Mouse (Mus musculus): Measurements from ENCODE around the gene Il12rb2.

Il12rb2 gene

GRCm38 (mm10) chr6:67292042-67292623 lies 83.9 kb downstream of the Il12rb2 start:
- no peak for DNase-seq (ENCODE audit: low read depth)

- no peak for DNase-seq (ENCODE audit: low read depth)
These were observed 93.1 kb downstream of the Il12rb2 start for GRCm38 (mm10) chr6:67282897-67283296.

DNA sequence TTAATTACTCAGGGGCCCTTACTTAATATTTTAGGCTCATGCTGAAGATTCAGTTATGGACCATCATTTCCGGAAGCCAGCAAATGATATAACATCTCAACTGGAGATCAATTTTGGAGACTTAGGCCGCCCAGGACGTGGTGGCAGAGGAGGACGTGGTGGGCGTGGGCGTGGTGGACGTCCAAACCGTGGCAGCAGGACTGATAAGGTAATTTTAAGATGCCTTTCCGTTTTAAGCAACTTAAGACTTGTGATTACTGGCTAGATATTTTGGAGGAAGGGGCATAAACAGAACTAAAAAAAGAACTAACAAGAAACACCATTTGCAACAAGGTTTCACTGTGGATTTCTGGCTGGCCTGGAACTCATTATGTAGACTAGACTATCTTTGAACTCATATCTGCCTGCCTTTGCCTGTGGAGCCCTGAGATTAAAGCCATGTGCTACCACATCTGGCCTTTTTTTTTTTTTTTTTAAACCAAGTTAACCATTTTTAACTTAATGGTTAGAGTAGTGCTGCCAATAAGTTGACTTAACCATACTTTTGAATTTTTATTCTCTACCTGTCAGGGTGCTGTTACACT lies 94.3 kb downstream of the Il12rb2 start:
- DNase-seq (ENCODE audit: low read depth), result no peak

- no peak for DNase-seq (ENCODE audit: low read depth)
These were observed 98.0 kb downstream of the Il12rb2 start for GRCm38 (mm10) chr6:67277944-67278343.

DNA sequence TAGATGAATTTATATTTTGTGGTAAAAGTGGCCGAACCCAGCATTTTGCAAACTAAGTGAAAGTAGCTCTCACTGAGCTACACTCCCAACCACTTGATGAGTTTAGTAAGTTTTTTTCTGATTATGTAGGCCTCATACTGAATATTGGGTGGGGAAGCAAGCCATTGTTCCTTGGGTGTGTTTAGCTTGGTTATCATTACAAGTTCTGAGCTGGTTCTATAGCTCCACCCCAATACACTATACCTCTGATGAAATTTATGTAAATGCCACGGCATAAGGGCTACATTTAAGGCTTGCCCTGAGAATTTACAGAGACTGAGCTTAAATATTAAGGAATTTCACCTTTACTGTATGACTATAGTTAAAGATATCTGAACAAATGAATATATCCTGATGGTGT lies 106.5 kb downstream of the Il12rb2 start:
- DNase-seq (ENCODE audit: low read depth), result no peak

GRCm38 (mm10) chr6:67268983-67269382 lies 107.0 kb downstream of the Il12rb2 start:
- DNase-seq (ENCODE audit: low read depth), result no peak

DNA sequence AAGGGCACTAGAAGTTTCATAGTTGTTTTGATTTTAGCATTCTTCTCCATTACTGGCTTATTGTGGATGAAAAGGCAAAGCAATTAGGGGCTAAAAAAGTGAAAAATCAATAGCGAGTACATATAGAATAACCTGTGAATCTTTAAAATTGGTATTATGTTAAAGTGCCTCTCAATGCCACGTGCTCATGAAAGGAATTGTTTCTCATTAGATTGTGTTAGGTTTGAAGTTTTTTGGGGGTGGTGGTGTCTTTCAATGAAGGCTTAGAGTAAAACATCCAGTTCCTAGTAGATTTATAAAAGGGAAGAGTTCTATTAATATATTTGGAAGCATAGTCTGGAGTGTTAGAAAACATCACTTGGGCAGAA lies 107.8 kb downstream of the Il12rb2 start:
- no peak for DNase-seq (ENCODE audit: low read depth)

DNA sequence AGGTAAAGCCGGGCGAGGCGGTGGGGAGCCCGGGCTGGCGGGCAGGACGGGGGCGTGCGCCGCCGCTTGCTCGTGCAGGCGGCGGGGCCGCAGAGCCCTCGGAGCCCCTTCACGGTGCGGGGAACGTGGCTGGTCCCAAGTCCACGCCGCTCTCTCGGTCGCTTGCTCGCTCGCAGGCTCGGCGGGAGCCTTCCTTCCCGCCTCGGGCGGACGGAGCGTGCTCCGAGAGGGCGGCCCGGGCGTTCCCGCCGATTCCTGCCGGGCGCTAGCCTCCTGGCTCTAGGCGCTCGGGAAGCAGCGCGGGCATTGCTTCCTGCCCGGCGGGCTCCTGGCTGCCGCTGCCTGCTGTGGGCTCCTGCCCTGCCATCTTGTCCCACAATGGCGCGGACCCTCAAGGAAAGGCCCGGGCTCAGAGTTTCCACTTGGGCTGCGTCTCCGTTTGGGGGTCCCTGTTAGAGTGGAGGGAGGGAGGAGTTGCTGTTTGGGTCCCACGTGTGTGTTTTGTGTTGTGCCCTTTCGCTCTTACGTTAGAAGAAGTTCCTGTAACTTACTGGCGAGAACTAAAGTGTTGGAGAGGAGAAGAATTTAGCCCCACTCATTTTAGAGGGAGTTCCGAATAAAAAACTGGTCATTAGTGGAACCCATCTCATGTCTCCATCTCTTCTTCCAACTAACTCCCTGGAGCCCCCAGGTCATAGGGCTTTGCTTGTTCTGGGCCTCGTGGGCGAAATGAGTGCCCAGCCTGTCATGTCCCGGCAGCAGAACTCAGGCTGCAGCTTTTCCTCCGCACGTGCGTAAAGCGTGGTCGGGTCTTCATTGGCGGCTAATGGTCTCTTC lies 108.4 kb downstream of the Il12rb2 start:
- DNase-seq (ENCODE audit: low read depth), result no peak

DNA sequence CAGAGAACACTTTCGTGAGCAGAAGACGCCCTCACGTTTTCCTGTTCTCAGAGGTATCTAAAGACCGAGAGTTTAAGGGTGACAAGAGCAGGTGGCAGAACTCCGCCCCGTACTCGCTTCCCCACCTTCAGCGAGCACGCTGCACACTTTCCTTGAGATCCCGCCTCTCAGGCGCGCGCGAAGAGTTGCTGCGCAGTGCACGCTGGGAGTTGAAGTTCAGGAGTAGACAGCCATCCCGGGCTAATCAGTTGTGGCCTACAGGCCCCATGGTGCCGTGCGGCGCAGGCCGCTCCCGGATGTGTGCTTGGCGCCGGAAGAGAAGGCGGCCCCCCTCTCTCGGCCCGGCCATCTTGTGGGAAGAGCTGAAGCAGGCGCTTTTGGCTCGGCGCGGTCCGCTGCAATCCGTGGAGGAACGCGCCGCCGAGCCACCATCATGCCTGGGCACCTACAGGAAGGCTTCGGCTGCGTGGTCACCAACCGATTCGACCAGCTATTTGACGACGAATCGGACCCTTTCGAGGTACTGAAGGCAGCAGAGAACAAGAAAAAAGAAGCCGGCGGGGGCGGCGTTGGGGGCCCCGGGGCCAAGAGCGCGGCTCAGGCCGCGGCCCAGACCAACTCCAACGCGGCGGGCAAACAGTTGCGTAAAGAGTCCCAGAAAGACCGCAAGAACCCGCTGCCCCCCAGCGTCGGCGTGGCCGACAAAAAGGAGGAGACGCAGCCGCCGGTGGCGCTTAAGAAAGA lies 109.2 kb downstream of the Il12rb2 start:
- DNase-seq (ENCODE audit: low read depth), result peak; percentile 94

DNA sequence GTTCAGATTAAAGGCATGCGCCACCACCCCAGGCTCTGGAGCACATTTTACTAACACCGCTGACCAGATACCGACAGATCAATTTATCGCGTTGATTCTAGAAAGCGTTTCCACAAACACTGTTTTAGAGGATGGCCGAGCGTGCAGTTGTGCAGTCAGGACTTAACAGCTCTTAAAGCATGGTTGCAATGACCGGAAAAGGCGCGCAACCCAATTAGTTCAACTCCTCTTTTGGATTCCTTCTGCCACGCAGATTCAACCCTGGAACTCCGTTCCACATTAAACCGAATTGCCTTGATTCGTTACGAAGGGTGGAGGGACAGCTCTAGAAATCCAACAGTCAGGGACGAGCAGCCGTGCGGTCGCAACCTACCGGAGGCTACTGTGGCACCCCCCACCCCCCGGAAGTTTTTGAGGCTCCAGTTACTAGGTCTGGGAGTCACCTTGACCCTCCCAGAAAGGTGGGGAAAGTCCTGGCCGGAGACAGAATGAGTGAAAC lies 109.8 kb downstream of the Il12rb2 start:
- DNase-seq (ENCODE audit: low read depth), result no peak

- no peak for DNase-seq (ENCODE audit: low read depth)
These were observed 111.1 kb downstream of the Il12rb2 start for GRCm38 (mm10) chr6:67264935-67265334.

GRCm38 (mm10) chr6:67251095-67251494 lies 124.9 kb downstream of the Il12rb2 start:
- DNase-seq (ENCODE audit: low read depth), result no peak

- no peak for DNase-seq (ENCODE audit: low read depth)
These were observed 131.5 kb downstream of the Il12rb2 start for GRCm38 (mm10) chr6:67244451-67244850.

DNA sequence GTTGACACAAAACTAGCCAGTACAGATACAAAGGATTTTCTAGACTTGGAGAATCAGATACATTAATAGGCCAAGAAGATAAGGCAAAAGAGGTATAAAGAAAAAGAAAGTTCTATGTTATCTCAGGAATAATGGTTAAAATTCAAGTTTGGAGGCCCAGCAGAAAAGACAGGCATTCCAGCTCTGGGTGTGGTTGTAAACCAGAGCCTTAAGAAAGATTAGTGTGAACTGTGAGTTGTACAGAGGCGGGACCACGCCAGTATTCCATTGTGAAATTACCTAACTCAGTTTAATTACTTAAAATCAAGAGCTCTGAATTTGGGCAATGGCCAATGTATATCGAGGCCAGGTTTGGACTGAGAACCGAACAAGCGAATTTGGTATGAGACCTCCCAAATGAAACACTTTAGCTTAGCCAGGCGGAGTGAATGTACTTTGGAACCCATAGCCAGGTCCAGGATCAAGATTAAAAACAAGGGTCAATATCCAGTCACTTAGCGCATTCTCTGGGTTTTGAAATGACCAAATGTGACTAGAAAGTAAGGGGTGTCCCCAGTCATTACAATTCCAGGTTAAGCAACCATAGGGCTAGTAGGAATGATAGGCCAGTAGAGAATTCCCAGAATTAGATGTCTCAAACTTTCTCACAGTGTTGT lies 132.1 kb downstream of the Il12rb2 start:
- no peak for DNase-seq (ENCODE audit: low read depth)

All from fibroblast of lung, adult 2 months (primary cell).